Mouse (Mus musculus): Measurements from ENCODE around the gene Pde2a. TPM values are rescaled to one million over a fixed set of nuclear protein-coding genes. Genes with fewer than 3 reads are reported as not detected.

Gene Pde2a
- polyA plus RNA-seq, 2 experiments = 10.5 to 12.7 TPM

GRCm38 (mm10) chr7:101459923-101460607 is 38.6 kb downstream of the Pde2a start:
- no peaks in the 10 kb centered on the region; the same call in 1 of the 2 replicates for H3K4me1 ChIP-seq (ENCODE audit: control insufficient read depth, insufficient read depth, low read length)
- no peaks in the 10 kb centered on the region for H3K36me3 ChIP-seq (ENCODE audit: control insufficient read depth, insufficient read depth, low read length)
- no peak for TF ChIP-seq POLR2A (IDR thresholded peaks at IDR 0.05; ENCODE audit: borderline replicate concordance, extremely low read depth, insufficient read depth, insufficient read length)
- H3K4me3 ChIP-seq (replicated peaks; ENCODE audit: low read length) = no peak overlapping the region
- H3K9ac ChIP-seq (ENCODE audit: low read depth, low read length, severe bottlenecking) = no peak overlapping the region
- ATAC-seq (ENCODE audit: low FRiP score, low read depth) (no peak), DNase-seq (ENCODE audit: low spot score) (no peak)
- 60% methylated on average over 10 of the region's 10 CpGs for WGBS
- no peaks in the 10 kb centered on the region for H3K9me3 ChIP-seq (ENCODE audit: control insufficient read depth, low read length)
- H3K27me3 ChIP-seq (ENCODE audit: control insufficient read depth, insufficient read depth, low read length) = no peaks in the 10 kb centered on the region
- H3K4me2 ChIP-seq (replicated peaks; ENCODE audit: low read depth, low read length, severe bottlenecking) = no peak overlapping the region
- H3K27ac ChIP-seq (replicated peaks; ENCODE audit: low read depth, low read length) = no peak overlapping the region

- ATAC-seq (ENCODE audit: low FRiP score, low read depth) = peak; percentile 13; the same call in 1 of the 2 replicates
- Histone ChIP-seq H3K27ac (replicated peaks; ENCODE audit: low read depth, low read length) (no peak overlapping the region), H3K36me3 (ENCODE audit: control insufficient read depth, insufficient read depth, low read length) (no peaks in the 10 kb centered on the region), H3K27me3 (ENCODE audit: control insufficient read depth, insufficient read depth, low read length) (no peaks in the 10 kb centered on the region), H3K4me1 (ENCODE audit: control insufficient read depth, insufficient read depth, low read length) (no peaks in the 10 kb centered on the region; the same call in 1 of the 2 replicates), H3K9ac (ENCODE audit: low read depth, low read length, severe bottlenecking) (no peak overlapping the region), H3K4me2 (replicated peaks; ENCODE audit: low read depth, low read length, severe bottlenecking) (no peak overlapping the region), H3K9me3 (ENCODE audit: control insufficient read depth, low read length) (no peaks in the 10 kb centered on the region), H3K4me3 (replicated peaks; ENCODE audit: low read length) (no peak overlapping the region)
- TF ChIP-seq POLR2A (IDR thresholded peaks at IDR 0.05; ENCODE audit: borderline replicate concordance, extremely low read depth, insufficient read depth, insufficient read length) = no peak
- 43% methylated on average over 10 of the region's 10 CpGs for WGBS
- no peak for DNase-seq (ENCODE audit: low spot score)
Measured at GRCm38 (mm10) chr7:101460608-101460957, 39.1 kb downstream of the Pde2a start.

GRCm38 (mm10) chr7:101461571-101461970 is 40.1 kb downstream of the Pde2a start:
- Histone ChIP-seq H3K27ac (replicated peaks; ENCODE audit: low read depth, low read length) (no peak overlapping the region), H3K9ac (ENCODE audit: low read depth, low read length, severe bottlenecking) (no peak overlapping the region), H3K4me2 (replicated peaks; ENCODE audit: low read depth, low read length, severe bottlenecking) (no peak overlapping the region), H3K9me3 (ENCODE audit: control insufficient read depth, low read length) (no peaks in the 10 kb centered on the region), H3K36me3 (ENCODE audit: control insufficient read depth, insufficient read depth, low read length) (no peaks in the 10 kb centered on the region), H3K4me3 (replicated peaks; ENCODE audit: low read length) (no peak overlapping the region), H3K27me3 (ENCODE audit: control insufficient read depth, insufficient read depth, low read length) (no peaks in the 10 kb centered on the region), H3K4me1 (ENCODE audit: control insufficient read depth, insufficient read depth, low read length) (no peaks in the 10 kb centered on the region; the same call in 1 of the 2 replicates)
- no peak for DNase-seq (ENCODE audit: low spot score)
- no peak for ATAC-seq (ENCODE audit: low FRiP score, low read depth)
- 82% methylated on average over 11 of the region's 11 CpGs for WGBS
- TF ChIP-seq POLR2A (IDR thresholded peaks at IDR 0.05; ENCODE audit: borderline replicate concordance, extremely low read depth, insufficient read depth, insufficient read length) = no peak

GRCm38 (mm10) chr7:101462327-101463068 is 41.0 kb downstream of the Pde2a start:
- ATAC-seq (ENCODE audit: low FRiP score, low read depth) = no peak

GRCm38 (mm10) chr7:101463665-101464271 is 42.3 kb downstream of the Pde2a start:
- no peak overlapping the region for H3K4me3 ChIP-seq (replicated peaks; ENCODE audit: low read length)
- no peak overlapping the region for H3K4me2 ChIP-seq (replicated peaks; ENCODE audit: low read depth, low read length, severe bottlenecking)
- no peak overlapping the region for H3K27ac ChIP-seq (replicated peaks; ENCODE audit: low read depth, low read length)
- DNase-seq (ENCODE audit: low spot score) (peak; percentile 15), ATAC-seq (ENCODE audit: low FRiP score, low read depth) (no peak)
- TF ChIP-seq POLR2A (IDR thresholded peaks at IDR 0.05; ENCODE audit: borderline replicate concordance, extremely low read depth, insufficient read depth, insufficient read length) = no peak
- WGBS = 83% methylated on average over 11 of the region's 11 CpGs
- no peaks in the 10 kb centered on the region for H3K36me3 ChIP-seq (ENCODE audit: control insufficient read depth, insufficient read depth, low read length)
- H3K9me3 ChIP-seq (ENCODE audit: control insufficient read depth, low read length) = no peaks in the 10 kb centered on the region
- no peaks in the 10 kb centered on the region for H3K27me3 ChIP-seq (ENCODE audit: control insufficient read depth, insufficient read depth, low read length)
- H3K9ac ChIP-seq (ENCODE audit: low read depth, low read length, severe bottlenecking) = no peak overlapping the region
- no peaks in the 10 kb centered on the region; the same call in 1 of the 2 replicates for H3K4me1 ChIP-seq (ENCODE audit: control insufficient read depth, insufficient read depth, low read length)

More at GRCm38 (mm10) chr7:101462327-101463068, 41.0 kb downstream of the Pde2a start:
- Histone ChIP-seq H3K27me3 (ENCODE audit: control insufficient read depth, insufficient read depth, low read length) (no peaks in the 10 kb centered on the region), H3K36me3 (ENCODE audit: control insufficient read depth, insufficient read depth, low read length) (no peaks in the 10 kb centered on the region), H3K27ac (replicated peaks; ENCODE audit: low read depth, low read length) (no peak overlapping the region), H3K4me3 (replicated peaks; ENCODE audit: low read length) (no peak overlapping the region), H3K4me1 (ENCODE audit: control insufficient read depth, insufficient read depth, low read length) (no peaks in the 10 kb centered on the region; the same call in 1 of the 2 replicates), H3K9me3 (ENCODE audit: control insufficient read depth, low read length) (no peaks in the 10 kb centered on the region), H3K4me2 (replicated peaks; ENCODE audit: low read depth, low read length, severe bottlenecking) (no peak overlapping the region), H3K9ac (ENCODE audit: low read depth, low read length, severe bottlenecking) (no peak overlapping the region)
- peak; percentile 7 for DNase-seq (ENCODE audit: low spot score)
- WGBS = 62% methylated on average over 14 of the region's 14 CpGs
- no peak for TF ChIP-seq POLR2A (IDR thresholded peaks at IDR 0.05; ENCODE audit: borderline replicate concordance, extremely low read depth, insufficient read depth, insufficient read length)
